Mouse (Mus musculus) yolk sac, embryonic 10.5 days (tissue): ENCODE data around the gene Gm9508.

Experiments
- DNase-seq: peaks from one replicate; pipeline ENCODE4 v3.0.0-alpha.2; 2017; ENCODE audit warnings: low spot score

The Gm9508 gene

GRCm38 (mm10) chr10:77667402-77667801 lies 29.6 kb downstream of the Gm9508 start:
- DNase-seq, result no peak

- no peak for DNase-seq
These were observed 30.7 kb downstream of the Gm9508 start for GRCm38 (mm10) chr10:77666342-77666741.

GRCm38 (mm10) chr10:77663949-77664665 lies 32.9 kb downstream of the Gm9508 start:
- DNase-seq, result no peak

GRCm38 (mm10) chr10:77658286-77658994 lies 38.6 kb downstream of the Gm9508 start:
- no peak for DNase-seq

DNA sequence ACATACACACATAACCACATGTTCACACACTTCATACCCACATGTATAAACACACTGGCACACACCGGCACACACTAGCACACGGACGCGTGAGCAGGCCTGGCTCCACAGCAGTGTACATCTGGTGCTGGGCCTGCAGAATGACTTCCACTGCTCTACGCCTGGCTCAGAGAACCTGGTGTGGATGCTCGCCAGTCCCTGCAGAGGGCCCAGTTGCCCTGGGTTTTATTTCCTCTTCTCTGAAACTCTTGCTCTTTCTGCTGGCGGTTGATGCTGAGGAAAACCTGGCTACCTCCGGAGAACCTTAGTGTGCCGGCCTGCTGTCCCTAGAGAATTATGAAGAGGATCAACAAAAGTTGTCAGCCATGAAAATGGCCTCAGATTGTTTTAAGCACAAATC lies 45.0 kb downstream of the Gm9508 start:
- no peak for DNase-seq

DNA sequence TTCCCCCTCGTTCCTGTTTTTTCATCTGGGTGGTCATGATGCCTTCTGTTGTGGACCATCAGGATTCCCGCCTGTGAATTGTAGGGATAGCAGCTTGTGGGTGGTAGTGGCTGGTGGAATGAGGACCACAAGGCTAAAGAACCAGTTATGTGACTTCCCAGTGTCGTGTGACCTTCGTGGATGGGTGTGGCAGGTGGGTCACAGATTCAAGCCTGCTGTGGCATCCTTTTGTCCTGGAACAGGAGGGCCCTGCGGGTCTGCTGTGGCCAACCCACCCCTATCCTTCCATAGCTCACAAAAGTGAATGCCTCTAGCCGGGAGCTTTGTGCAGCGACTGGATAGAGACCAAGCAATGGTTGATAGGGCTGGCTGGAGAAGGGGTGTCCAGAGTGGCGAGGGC lies 49.1 kb downstream of the Gm9508 start:
- no peak for DNase-seq

GRCm38 (mm10) chr10:77647461-77647860 lies 49.6 kb downstream of the Gm9508 start:
- DNase-seq, result no peak
